Mouse (Mus musculus) cerebellum, postnatal 36 days (tissue): ENCODE results near the gene Dazl.
"Not testable (repeated sequence)": the region's sequence is repeated elsewhere in the genome, so short reads cannot be mapped to it uniquely, and the experiment has no call there.

Experiments used
- DNase-seq, 2 experiments: peaks; one replicate each; pipeline ENCODE4 v3.0.0; 2021 to 2022; ENCODE audit warnings: mixed read lengths in 2 of 2

Gene Dazl

GRCm38 (mm10) chr17:50291485-50292200 is 1.8 kb downstream of the Dazl start:
- peak in 1 of 2 experiments; percentile 17 for DNase-seq

GRCm38 (mm10) chr17:50284845-50285244 is 8.6 kb downstream of the Dazl start:
- DNase-seq: no peak

- not testable (repeated sequence) for DNase-seq
These were observed 31.8 kb downstream of the Dazl start for GRCm38 (mm10) chr17:50261615-50262014.

- peak in 1 of 2 experiments; percentile 15 for DNase-seq
These were observed 32.6 kb downstream of the Dazl start for GRCm38 (mm10) chr17:50260856-50261255.

GRCm38 (mm10) chr17:50246605-50247004 is 46.8 kb downstream of the Dazl start:
- no peak for DNase-seq

- DNase-seq: no peak
These were observed 48.8 kb downstream of the Dazl start for GRCm38 (mm10) chr17:50244675-50245074.

GRCm38 (mm10) chr17:50243326-50243725 is 50.1 kb downstream of the Dazl start:
- DNase-seq: no peak

GRCm38 (mm10) chr17:50237818-50238610 is 55.4 kb downstream of the Dazl start:
- DNase-seq: no peak

GRCm38 (mm10) chr17:50237436-50237709 is 56.1 kb downstream of the Dazl start:
- DNase-seq: peak; percentile 87 to 92

GRCm38 (mm10) chr17:50236702-50237435 is 56.6 kb downstream of the Dazl start:
- DNase-seq: no peak

GRCm38 (mm10) chr17:50235943-50236701 is 57.3 kb downstream of the Dazl start:
- DNase-seq: no peak

GRCm38 (mm10) chr17:50233956-50234355 is 59.5 kb downstream of the Dazl start:
- no peak for DNase-seq

GRCm38 (mm10) chr17:50232821-50233220 is 60.6 kb downstream of the Dazl start:
- peak; percentile 19 to 21 for DNase-seq

- DNase-seq: no peak
These were observed 62.2 kb downstream of the Dazl start for GRCm38 (mm10) chr17:50231206-50231605.

- no peak for DNase-seq
These were observed 63.9 kb downstream of the Dazl start for GRCm38 (mm10) chr17:50229534-50229933.
